Mouse (Mus musculus) hindbrain, embryonic 15.5 days (tissue): Measurements from ENCODE around the gene Slc23a2. TPM values are rescaled to one million over a fixed set of nuclear protein-coding genes. Genes with fewer than 3 reads are reported as not detected.

Experiments used
- ATAC-seq: fragments of 200-750 bp; cut with Nextera tagmentation; 2 replicates; pipeline ENCODE4 v1.8.0; 2017; ENCODE audit warnings: low read depth, moderate number of reproducible peaks, moderate TSS enrichment; ENCODE audit not compliant: low FRiP score
- H3K27ac ChIP-seq: fragments of 300-500 bp; sonication (generic); replicated peaks from 2 replicates; pipeline ENCODE4 v1.5.1; 2015; ENCODE audit warnings: mild to moderate bottlenecking, inconsistent platforms
- H3K27me3 ChIP-seq: fragments of 300-500 bp; sonication (generic); 2 replicates; pipeline ENCODE4 v1.6.1; 2015; ENCODE audit warnings: control low read depth, inconsistent platforms
- H3K36me3 ChIP-seq: fragments of 300-500 bp; sonication (generic); 2 replicates; pipeline ENCODE4 v1.6.1; 2015; ENCODE audit warnings: control low read depth, inconsistent platforms
- H3K4me1 ChIP-seq: fragments of 300-500 bp; sonication (generic); replicated peaks from 2 replicates; pipeline ENCODE4 v1.6.1; 2015; ENCODE audit warnings: control low read depth, inconsistent platforms
- H3K4me2 ChIP-seq: fragments of 300-500 bp; sonication (generic); 2 replicates; pipeline ENCODE4 v1.6.1; 2015; ENCODE audit warnings: moderate library complexity, mild to moderate bottlenecking, inconsistent platforms
- H3K4me3 ChIP-seq: fragments of 300-500 bp; sonication (generic); 2 replicates; pipeline ENCODE4 v1.5.1; 2015; ENCODE audit warnings: mild to moderate bottlenecking, inconsistent platforms
- H3K9ac ChIP-seq: fragments of 300-500 bp; sonication (generic); 2 replicates; pipeline ENCODE4 v1.6.1; 2015; ENCODE audit warnings: inconsistent platforms
- H3K9me3 ChIP-seq: fragments of 300-500 bp; sonication (generic); 2 replicates; pipeline ENCODE4 v1.6.1; 2016; ENCODE audit warnings: control low read depth, inconsistent platforms
- WGBS: fragments of 180-500 bp; shearing (Covaris S2); methylation state at CpG from one replicate; pipeline ENCODE4 v1.1.7; 2015; 5-methylcytosine and 5-hydroxymethylcytosine counted together
- polyA plus RNA-seq: library from polyadenylated mRNA; unstranded; fragments of >200 nt; fragmentation: Nextera tagmentation; extraction: Ambion mirVana; gene quantifications from 2 replicates; pipeline ENCODE4 v1.2.1, GENCODE M21; 2015

Slc23a2 gene
- polyA plus RNA-seq, 1 experiment from 2014 or later = 36.3 TPM

- no peaks in the 10 kb centered on the region for H3K9me3 ChIP-seq
- H3K27ac ChIP-seq = no peak overlapping the region
- ATAC-seq = no peak
- H3K9ac ChIP-seq = no peak overlapping the region
- 94% methylated on average over 4 of the region's 4 CpGs for WGBS
- no peaks in the 10 kb centered on the region for H3K27me3 ChIP-seq
- H3K36me3 ChIP-seq = peaks cover 39% of the 10 kb centered on the region
- H3K4me3 ChIP-seq = no peak overlapping the region
- H3K4me1 ChIP-seq = no peaks in the 10 kb centered on the region
- H3K4me2 ChIP-seq = no peak overlapping the region
These were observed 91.1 kb downstream of the Slc23a2 start for GRCm38 (mm10) chr2:132053824-132054223.

- Histone ChIP-seq H3K4me2 (no peak overlapping the region), H3K4me3 (no peak overlapping the region), H3K9me3 (no peaks in the 10 kb centered on the region), H3K9ac (no peak overlapping the region), H3K4me1 (no peaks in the 10 kb centered on the region), H3K27me3 (no peaks in the 10 kb centered on the region), H3K27ac (no peak overlapping the region), H3K36me3 (peaks cover 23% of the 10 kb centered on the region)
- WGBS = 84% methylated on average over 5 of the region's 5 CpGs
- ATAC-seq = no peak
These were observed 93.1 kb downstream of the Slc23a2 start for GRCm38 (mm10) chr2:132051798-132052197.

- WGBS = 64% methylated on average over 3 of the region's 3 CpGs
- no peak overlapping the region for H3K4me3 ChIP-seq
- H3K4me1 ChIP-seq = peaks cover 2% of the 10 kb centered on the region; the same call in 1 of the 2 replicates
- H3K9me3 ChIP-seq = no peaks in the 10 kb centered on the region
- ATAC-seq = no peak
- H3K27ac ChIP-seq = no peak overlapping the region
- H3K36me3 ChIP-seq = peaks cover 5% of the 10 kb centered on the region; the same call in 1 of the 2 replicates
- no peak overlapping the region for H3K4me2 ChIP-seq
- no peak overlapping the region for H3K9ac ChIP-seq
- H3K27me3 ChIP-seq = no peaks in the 10 kb centered on the region
These were observed 95.0 kb downstream of the Slc23a2 start for GRCm38 (mm10) chr2:132049921-132050320.

GRCm38 (mm10) chr2:132049491-132049890 is 95.4 kb downstream of the Slc23a2 start:
- WGBS = 83% methylated on average over 3 of the region's 3 CpGs
- Histone ChIP-seq H3K4me1 (peaks cover 6% of the 10 kb centered on the region; the same call in 1 of the 2 replicates), H3K9ac (no peak overlapping the region), H3K36me3 (peaks cover under 1% of the 10 kb centered on the region; the same call in 1 of the 2 replicates), H3K27me3 (no peaks in the 10 kb centered on the region), H3K4me3 (no peak overlapping the region), H3K9me3 (no peaks in the 10 kb centered on the region), H3K27ac (no peak overlapping the region), H3K4me2 (no peak overlapping the region)
- no peak for ATAC-seq

- no peak overlapping the region for H3K9ac ChIP-seq
- no peaks in the 10 kb centered on the region for H3K36me3 ChIP-seq
- no peak overlapping the region for H3K4me2 ChIP-seq
- no peak for ATAC-seq
- H3K27me3 ChIP-seq = no peaks in the 10 kb centered on the region
- H3K9me3 ChIP-seq = no peaks in the 10 kb centered on the region
- H3K27ac ChIP-seq = no peak overlapping the region
- WGBS = 87% methylated on average over 11 of the region's 11 CpGs
- H3K4me1 ChIP-seq = peaks cover 9% of the 10 kb centered on the region; the same call in 1 of the 2 replicates
- H3K4me3 ChIP-seq = no peak overlapping the region
These were observed 96.7 kb downstream of the Slc23a2 start for GRCm38 (mm10) chr2:132048143-132048772.

GRCm38 (mm10) chr2:132047364-132047763 is 97.5 kb downstream of the Slc23a2 start:
- 87% methylated on average over 4 of the region's 4 CpGs for WGBS
- no peak for ATAC-seq

GRCm38 (mm10) chr2:132046659-132047058 is 98.2 kb downstream of the Slc23a2 start:
- Histone ChIP-seq H3K9ac (no peak overlapping the region), H3K36me3 (no peaks in the 10 kb centered on the region), H3K4me3 (no peak overlapping the region), H3K27ac (no peak overlapping the region), H3K27me3 (no peaks in the 10 kb centered on the region), H3K4me1 (peaks cover 14% of the 10 kb centered on the region; the same call in 1 of the 2 replicates), H3K4me2 (no peak overlapping the region), H3K9me3 (no peaks in the 10 kb centered on the region)
- ATAC-seq = no peak
- 96% methylated on average over 4 of the region's 4 CpGs for WGBS

More at GRCm38 (mm10) chr2:132047364-132047763, 97.5 kb downstream of the Slc23a2 start:
- Histone ChIP-seq H3K9me3 (no peaks in the 10 kb centered on the region), H3K27ac (no peak overlapping the region), H3K4me1 (peaks cover 14% of the 10 kb centered on the region; the same call in 1 of the 2 replicates), H3K36me3 (no peaks in the 10 kb centered on the region), H3K9ac (no peak overlapping the region), H3K27me3 (no peaks in the 10 kb centered on the region), H3K4me3 (no peak overlapping the region), H3K4me2 (no peak overlapping the region)

GRCm38 (mm10) chr2:132044320-132045274 is 100.3 kb downstream of the Slc23a2 start:
- Histone ChIP-seq H3K27me3 (no peaks in the 10 kb centered on the region), H3K9me3 (no peaks in the 10 kb centered on the region), H3K27ac (no peak overlapping the region), H3K4me2 (no peak overlapping the region), H3K4me1 (peaks cover 14% of the 10 kb centered on the region; the same call in 1 of the 2 replicates), H3K9ac (no peak overlapping the region), H3K4me3 (no peak overlapping the region), H3K36me3 (no peaks in the 10 kb centered on the region)
- 59% methylated on average over 15 of the region's 15 CpGs for WGBS
- no peak for ATAC-seq

GRCm38 (mm10) chr2:132043101-132043621 is 101.7 kb downstream of the Slc23a2 start:
- ATAC-seq = peak; percentile 90
- WGBS = 48% methylated on average over 13 of the region's 13 CpGs
- no peaks in the 10 kb centered on the region for H3K9me3 ChIP-seq
- no peaks in the 10 kb centered on the region for H3K27me3 ChIP-seq
- H3K27ac ChIP-seq = peak overlapping the region; percentile 44; the same call in 1 of the 2 replicates
- peaks cover 14% of the 10 kb centered on the region; the same call in 1 of the 2 replicates for H3K4me1 ChIP-seq
- no peaks in the 10 kb centered on the region for H3K36me3 ChIP-seq
- H3K4me2 ChIP-seq = no peak overlapping the region; the same call in 1 of the 2 replicates
- H3K9ac ChIP-seq = no peak overlapping the region
- no peak overlapping the region for H3K4me3 ChIP-seq

GRCm38 (mm10) chr2:132039894-132040293 is 105.0 kb downstream of the Slc23a2 start:
- Histone ChIP-seq H3K4me3 (no peak overlapping the region), H3K27me3 (no peaks in the 10 kb centered on the region), H3K9me3 (no peaks in the 10 kb centered on the region), H3K4me1 (peaks cover 12% of the 10 kb centered on the region; the same call in 1 of the 2 replicates), H3K36me3 (no peaks in the 10 kb centered on the region), H3K9ac (no peak overlapping the region), H3K27ac (no peak overlapping the region), H3K4me2 (no peak overlapping the region)
- WGBS = 74% methylated on average over 7 of the region's 7 CpGs
- no peak for ATAC-seq

GRCm38 (mm10) chr2:132036326-132036725 is 108.6 kb downstream of the Slc23a2 start:
- WGBS = 85% methylated on average over 5 of the region's 5 CpGs
- Histone ChIP-seq H3K4me1 (peaks cover 2% of the 10 kb centered on the region), H3K9ac (no peak overlapping the region), H3K9me3 (no peaks in the 10 kb centered on the region), H3K27ac (no peak overlapping the region), H3K27me3 (no peaks in the 10 kb centered on the region), H3K36me3 (no peaks in the 10 kb centered on the region), H3K4me2 (no peak overlapping the region), H3K4me3 (no peak overlapping the region)
- no peak for ATAC-seq

- H3K4me1 ChIP-seq = peaks cover 10% of the 10 kb centered on the region
- H3K9me3 ChIP-seq = no peaks in the 10 kb centered on the region
- no peak overlapping the region for H3K4me2 ChIP-seq
- ATAC-seq = no peak
- no peaks in the 10 kb centered on the region for H3K27me3 ChIP-seq
- no peak overlapping the region for H3K9ac ChIP-seq
- peak overlapping the region; percentile 2; the same call in 1 of the 2 replicates for H3K27ac ChIP-seq
- H3K4me3 ChIP-seq = no peak overlapping the region
- WGBS = 55% methylated on average over 11 of the region's 11 CpGs
- H3K36me3 ChIP-seq = no peaks in the 10 kb centered on the region
These were observed 109.5 kb downstream of the Slc23a2 start for GRCm38 (mm10) chr2:132035470-132035835.
